Mouse (Mus musculus) ovary, postnatal 14 days (tissue): Measurements from ENCODE around the gene Dennd4a.
A peak's percentile ranks its signal among the peaks of the same experiment; 100 is the strongest.
"Not testable (repeated sequence)": the region's sequence is repeated elsewhere in the genome, so short reads cannot be mapped to it uniquely, and the experiment has no call there.

Experiments used
- DNase-seq: peaks from one replicate; pipeline ENCODE4 v3.0.0; 2022; ENCODE audit warnings: low spot score

Dennd4a gene

GRCm38 (mm10) chr9:64812475-64812860 lies 1.3 kb downstream of the Dennd4a start:
- no peak for DNase-seq

- no peak for DNase-seq
Observed at GRCm38 (mm10) chr9:64814273-64814672, 3.1 kb downstream of the Dennd4a start.

- DNase-seq, result not testable (repeated sequence)
Observed at GRCm38 (mm10) chr9:64819686-64820085, 8.5 kb downstream of the Dennd4a start.

- DNase-seq, result no peak
Observed at GRCm38 (mm10) chr9:64820086-64820795, 9.1 kb downstream of the Dennd4a start.

- DNase-seq, result no peak
Observed at GRCm38 (mm10) chr9:64822235-64822634, 11.1 kb downstream of the Dennd4a start.

- no peak for DNase-seq
Observed at GRCm38 (mm10) chr9:64824389-64825008, 13.4 kb downstream of the Dennd4a start.

- DNase-seq, result no peak
Observed at GRCm38 (mm10) chr9:64830092-64830618, 19.0 kb downstream of the Dennd4a start.

- no peak for DNase-seq
Observed at GRCm38 (mm10) chr9:64830641-64831040, 19.5 kb downstream of the Dennd4a start.

GRCm38 (mm10) chr9:64831760-64832159 lies 20.6 kb downstream of the Dennd4a start:
- DNase-seq, result no peak

GRCm38 (mm10) chr9:64834418-64834817 lies 23.3 kb downstream of the Dennd4a start:
- no peak for DNase-seq

- DNase-seq, result no peak
Observed at GRCm38 (mm10) chr9:64845355-64845754, 34.2 kb downstream of the Dennd4a start.

- no peak for DNase-seq
Observed at GRCm38 (mm10) chr9:64849548-64849947, 38.4 kb downstream of the Dennd4a start.

GRCm38 (mm10) chr9:64860083-64860482 lies 48.9 kb downstream of the Dennd4a start:
- DNase-seq, result no peak

GRCm38 (mm10) chr9:64862687-64863086 lies 51.5 kb downstream of the Dennd4a start:
- no peak for DNase-seq

GRCm38 (mm10) chr9:64886008-64886407 lies 74.9 kb downstream of the Dennd4a start:
- DNase-seq, result no peak

- DNase-seq, result no peak
Observed at GRCm38 (mm10) chr9:64896605-64897004, 85.5 kb downstream of the Dennd4a start.

- DNase-seq, result no peak
Observed at GRCm38 (mm10) chr9:64902866-64903265, 91.7 kb downstream of the Dennd4a start.

GRCm38 (mm10) chr9:64903386-64903785 lies 92.2 kb downstream of the Dennd4a start:
- DNase-seq, result peak; percentile 63

GRCm38 (mm10) chr9:64904917-64905640 lies 93.9 kb downstream of the Dennd4a start:
- DNase-seq, result no peak

- DNase-seq, result no peak
Observed at GRCm38 (mm10) chr9:64907441-64907840, 96.3 kb downstream of the Dennd4a start.

- no peak for DNase-seq
Observed at GRCm38 (mm10) chr9:64913406-64913805, 102.3 kb downstream of the Dennd4a start.

- no peak for DNase-seq
Observed at GRCm38 (mm10) chr9:64913973-64914372, 102.8 kb downstream of the Dennd4a start.

GRCm38 (mm10) chr9:64914629-64915028 lies 103.5 kb downstream of the Dennd4a start:
- no peak for DNase-seq
